Mouse (Mus musculus) heart, adult 2 months (tissue): ENCODE results near the gene Wwc2. TPM values are rescaled to one million over a fixed set of nuclear protein-coding genes. Genes with fewer than 3 reads are reported as not detected.

ENCODE experiments used
- DNase-seq, 2 experiments: peaks; one replicate each; pipeline ENCODE4 v3.0.0; 2021
- H3K27ac ChIP-seq: fragments of 200-600 bp; 2 replicates; pipeline ENCODE4 v1.8.1; 2022
- H3K27me3 ChIP-seq: fragments of 200-500 bp; 2 replicates; pipeline ENCODE4 v1.6.1; 2012; ENCODE audit warnings: mild to moderate bottlenecking, low read length, inconsistent platforms, mixed read lengths; ENCODE audit not compliant: control insufficient read depth, insufficient read depth
- H3K36me3 ChIP-seq: fragments of 200-500 bp; 2 replicates; pipeline ENCODE4 v1.6.1; 2012; ENCODE audit warnings: low read length, inconsistent platforms; ENCODE audit not compliant: control insufficient read depth, insufficient read depth
- H3K4me1 ChIP-seq: fragments of 200-500 bp; 2 replicates; pipeline ENCODE4 v1.6.1; 2011; ENCODE audit warnings: low read length; ENCODE audit not compliant: control insufficient read depth, insufficient read depth
- H3K4me3 ChIP-seq: fragments of 200-600 bp; 2 replicates; pipeline ENCODE4 v1.8.1; 2022
- H3K79me2 ChIP-seq: fragments of 200-500 bp; replicated peaks from 2 replicates; pipeline ENCODE4 v1.6.1; 2012; ENCODE audit warnings: mild to moderate bottlenecking, inconsistent platforms, low read length, moderate library complexity, mixed read lengths; ENCODE audit not compliant: control insufficient read depth, insufficient read depth
- H3K9ac ChIP-seq: fragments of 200-500 bp; 2 replicates; pipeline ENCODE4 v1.6.1; 2012; ENCODE audit warnings: low read depth, mild to moderate bottlenecking, control low read depth, inconsistent platforms, low read length, mixed read lengths
- CTCF ChIP-seq: fragments of 200-600 bp; IDR thresholded peaks from 2 replicates; pipeline ENCODE4 v1.8.1; 2022; ENCODE audit warnings: antibody characterized with exemption, mild to moderate bottlenecking, moderate library complexity
- EP300 ChIP-seq: fragments of 200-500 bp; IDR thresholded peaks from 2 replicates; pipeline ENCODE4 v1.6.1; 2011; ENCODE audit warnings: low read depth, low read length, control low read depth; ENCODE audit not compliant: insufficient read depth
- POLR2A ChIP-seq: fragments of 200-500 bp; IDR thresholded peaks from 2 replicates; pipeline ENCODE4 v1.6.1; 2011; ENCODE audit warnings: mild to moderate bottlenecking, low read depth, low read length, control low read depth; ENCODE audit not compliant: insufficient read depth
- WGBS: fragments of 180-500 bp; shearing (Covaris S2); methylation state at CpG from one replicate; pipeline ENCODE4 v1.1.7; 2018; 5-methylcytosine and 5-hydroxymethylcytosine counted together
- intact Hi-C: fragments of 180-260 bp; cut with DNase I; formaldehyde crosslinking; loops from one replicate; pipeline ENCODE4 v1.15.1; 2025
- polyA plus RNA-seq: library from polyadenylated mRNA; depleted of rRNA; stranded (reverse); fragments of >200 nt; gene quantifications from 2 replicates; pipeline ENCODE4 v1.2.3, GENCODE M21; 2012
- total RNA-seq, 2 experiments: library from RNA; stranded (reverse); gene quantifications; 2 replicates each; pipeline ENCODE4 v1.2.3; 2021

Wwc2 gene
- total and polyA plus RNA-seq, 3 experiments: 8.3 to 26.9 (median 25.2) TPM

DNA sequence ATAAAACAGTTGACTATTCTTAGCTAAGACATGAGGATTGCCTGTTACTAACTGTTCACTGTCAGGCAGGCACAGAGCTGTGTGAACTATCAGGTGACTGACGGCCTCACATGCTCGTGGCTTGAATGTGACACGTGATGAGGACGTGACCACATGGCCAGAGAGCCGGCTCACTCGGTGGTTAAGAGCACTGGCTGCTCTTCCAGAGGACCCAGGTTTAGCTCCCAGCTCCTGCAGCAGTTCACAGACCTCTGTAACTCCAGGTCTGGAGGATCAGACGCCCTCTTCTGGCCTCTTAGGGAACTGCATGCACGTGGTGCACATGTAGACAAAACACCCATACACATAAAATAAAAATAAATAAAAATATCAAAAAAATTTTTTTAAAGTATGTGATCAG lies 140.9 kb downstream of the Wwc2 start:
- Histone ChIP-seq H3K4me3 (no peak overlapping the region), H3K9ac (no peak overlapping the region), H3K4me1 (peaks cover 8% of the 10 kb centered on the region), H3K27ac (no peak overlapping the region), H3K79me2 (no peaks in the 10 kb centered on the region), H3K27me3 (no peaks in the 10 kb centered on the region), H3K36me3 (peaks cover 4% of the 10 kb centered on the region; the same call in 1 of the 2 replicates)
- no peak for DNase-seq
- intact Hi-C loops: no loop called here
- TF ChIP-seq CTCF (peak; percentile 69), EP300 (no peak)
- 62% methylated on average over 8 of the region's 8 CpGs for WGBS

DNA sequence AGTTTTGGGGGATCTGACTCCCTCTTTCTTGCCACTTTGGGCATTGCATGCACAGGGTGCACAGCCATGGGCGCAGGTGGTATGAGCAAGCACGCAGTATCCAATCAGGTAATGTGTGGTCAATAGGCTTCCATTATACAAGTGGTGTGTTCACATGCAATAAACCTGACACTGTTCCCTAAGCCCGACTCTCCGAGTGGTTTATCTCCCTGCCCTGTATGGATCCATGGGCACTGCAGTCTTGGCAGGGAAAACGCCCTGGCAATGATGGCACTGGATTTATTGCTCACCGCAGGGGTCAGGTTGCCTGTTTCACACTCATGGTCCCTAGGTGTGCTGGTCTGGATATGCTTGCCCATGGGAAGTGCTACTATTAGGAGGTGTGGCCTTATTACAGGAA lies 142.8 kb downstream of the Wwc2 start:
- no peak for TF ChIP-seq POLR2A
- no peak for TF ChIP-seq CTCF
- no peak for TF ChIP-seq EP300
- WGBS: 93% methylated on average over 6 of the region's 6 CpGs
- peaks cover 4% of the 10 kb centered on the region; the same call in 1 of the 2 replicates for H3K36me3 ChIP-seq

DNA sequence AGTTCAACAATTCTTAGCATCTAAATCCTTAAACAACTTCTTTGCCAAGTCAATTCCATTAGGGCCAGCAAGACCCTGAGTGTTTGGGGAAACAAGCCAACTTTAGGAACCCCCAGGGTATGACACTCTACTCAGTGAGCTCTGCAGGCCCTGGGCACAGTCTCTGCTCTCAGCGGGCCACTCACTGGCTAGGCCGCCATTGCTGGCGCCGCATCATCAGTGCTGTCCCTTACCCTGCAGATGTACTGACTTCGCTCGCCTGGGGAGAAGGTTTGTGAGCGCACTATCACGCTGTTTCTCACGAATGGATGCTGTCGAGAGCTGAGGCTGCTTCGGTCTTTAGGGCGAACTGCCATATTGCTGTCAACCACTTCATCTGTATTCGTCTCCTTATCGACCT lies 143.6 kb downstream of the Wwc2 start:
- intact Hi-C loops: no loop called here
- 78% methylated on average over 14 of the region's 14 CpGs for WGBS
- H3K36me3 ChIP-seq: peaks cover 4% of the 10 kb centered on the region; the same call in 1 of the 2 replicates

More for the DNA sequence above, 142.8 kb downstream of the Wwc2 start:
- no peak for DNase-seq
- intact Hi-C loops: no loop called here
- Histone ChIP-seq H3K4me3 (no peak overlapping the region), H3K27ac (no peak overlapping the region), H3K4me1 (peaks cover 6% of the 10 kb centered on the region), H3K27me3 (no peaks in the 10 kb centered on the region), H3K79me2 (no peaks in the 10 kb centered on the region), H3K9ac (no peak overlapping the region)

DNA sequence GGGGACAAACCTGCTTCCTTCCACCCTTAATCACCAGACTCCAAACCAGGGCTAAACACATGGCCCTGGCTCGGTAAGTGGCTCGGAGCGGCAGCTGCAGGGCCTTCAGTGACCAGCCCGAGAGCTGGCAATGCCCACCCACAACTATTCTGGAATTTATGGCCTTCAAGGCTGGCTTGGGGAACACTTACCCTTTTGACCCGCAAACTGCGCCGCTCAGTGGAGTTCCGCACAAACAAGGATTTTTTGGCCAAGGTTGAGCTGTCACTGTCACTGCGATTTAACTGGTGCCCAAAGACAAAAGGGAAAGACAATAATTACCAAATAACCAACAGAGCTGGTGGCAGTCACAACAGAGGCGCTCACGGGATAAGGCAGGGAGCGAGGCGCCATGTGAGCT lies 144.8 kb downstream of the Wwc2 start:
- peaks cover 4% of the 10 kb centered on the region; the same call in 1 of the 2 replicates for H3K36me3 ChIP-seq
- H3K4me3 ChIP-seq: no peak overlapping the region
- H3K9ac ChIP-seq: no peak overlapping the region
- no peak for DNase-seq
- H3K4me1 ChIP-seq: peaks cover 3% of the 10 kb centered on the region; the same call in 1 of the 2 replicates
- no peaks in the 10 kb centered on the region for H3K79me2 ChIP-seq
- H3K27ac ChIP-seq: no peak overlapping the region
- intact Hi-C loops: no loop called here
- 92% methylated on average over 13 of the region's 13 CpGs for WGBS
- no peak for TF ChIP-seq EP300
- TF ChIP-seq CTCF: no peak
- TF ChIP-seq POLR2A: no peak
- no peaks in the 10 kb centered on the region for H3K27me3 ChIP-seq

More for the DNA sequence above, 143.6 kb downstream of the Wwc2 start:
- Histone ChIP-seq H3K9ac (no peak overlapping the region), H3K4me3 (no peak overlapping the region), H3K27ac (no peak overlapping the region), H3K79me2 (no peaks in the 10 kb centered on the region), H3K27me3 (no peaks in the 10 kb centered on the region), H3K4me1 (peaks cover 6% of the 10 kb centered on the region)
- TF ChIP-seq EP300: no peak
- no peak for TF ChIP-seq POLR2A
- TF ChIP-seq CTCF: no peak
- DNase-seq: no peak

DNA sequence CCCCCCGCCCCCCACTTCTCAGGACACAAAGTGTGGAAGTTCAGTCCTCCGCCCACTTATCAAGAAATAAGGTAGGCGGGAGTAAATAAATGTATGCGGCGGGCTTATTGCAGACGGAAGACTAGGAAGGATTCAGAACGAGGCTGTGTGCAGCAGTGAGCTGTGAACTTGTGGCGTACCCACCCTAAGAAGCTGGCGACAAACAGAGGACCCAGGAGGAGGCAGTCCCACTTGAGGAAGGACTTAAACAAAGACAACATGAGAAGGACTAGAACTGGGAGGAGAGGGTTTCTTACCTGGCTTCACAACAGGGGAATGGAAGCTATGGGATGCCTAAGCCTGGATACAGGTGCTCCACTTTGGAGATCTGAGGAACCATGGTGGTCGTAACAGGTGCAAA lies 147.1 kb downstream of the Wwc2 start:
- H3K4me3 ChIP-seq: no peak overlapping the region
- no peaks in the 10 kb centered on the region for H3K27me3 ChIP-seq
- intact Hi-C loops: loop anchor here (5.0 kb wide), 1 partner anchor 101 kb away; no protein-coding TSS in a partner anchor
- H3K36me3 ChIP-seq: no peaks in the 10 kb centered on the region
- TF ChIP-seq EP300: no peak
- no peak for TF ChIP-seq POLR2A
- DNase-seq: no peak
- no peaks in the 10 kb centered on the region for H3K4me1 ChIP-seq
- no peak overlapping the region for H3K27ac ChIP-seq
- H3K9ac ChIP-seq: no peak overlapping the region
- H3K79me2 ChIP-seq: no peaks in the 10 kb centered on the region
- 98% methylated on average over 10 of the region's 10 CpGs for WGBS

DNA sequence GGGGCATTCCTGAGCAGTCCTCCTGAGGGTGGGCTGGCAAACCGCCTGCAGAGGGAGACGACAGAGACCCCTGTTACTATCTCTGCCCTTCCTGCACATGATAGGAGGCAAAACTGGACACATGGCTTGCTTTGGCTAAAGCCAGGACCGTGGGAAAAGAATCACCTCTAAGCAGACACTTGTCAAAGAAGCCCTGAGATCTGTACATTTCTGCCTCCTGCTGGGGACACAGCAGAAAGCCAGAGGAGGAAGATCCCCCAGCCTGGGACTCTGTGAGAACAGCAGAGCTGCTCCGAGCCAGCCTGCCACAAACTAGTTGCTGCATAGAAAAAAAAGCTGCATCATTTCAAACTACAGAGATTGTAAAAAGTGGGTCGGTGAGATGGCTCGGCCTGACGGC lies 147.7 kb downstream of the Wwc2 start:
- H3K79me2 ChIP-seq: no peaks in the 10 kb centered on the region
- no peaks in the 10 kb centered on the region for H3K4me1 ChIP-seq
- intact Hi-C loops: loop anchor here (5.0 kb wide), 1 partner anchor 101 kb away; no protein-coding TSS in a partner anchor
- 73% methylated on average over 7 of the region's 7 CpGs for WGBS
- H3K4me3 ChIP-seq: no peak overlapping the region
- no peak overlapping the region for H3K9ac ChIP-seq
- no peaks in the 10 kb centered on the region for H3K36me3 ChIP-seq
- H3K27ac ChIP-seq: no peak overlapping the region
- H3K27me3 ChIP-seq: no peaks in the 10 kb centered on the region
- no peak for DNase-seq
- no peak for TF ChIP-seq POLR2A
- peak; percentile 37 for TF ChIP-seq CTCF
- no peak for TF ChIP-seq EP300
